ENCODE assay signal across 17 mouse cellular contexts in genomic region chr11:114177281-114177680, GRCm38 (mm10).
DNase-seq lines count a peak whose midpoint lies in the region; ATAC-seq and TF ChIP-seq lines count a peak whose summit lies in the region.
"Had no signal": no experiment of that assay in that cellular context is flagged by ENCODE, and none has a peak within 500 bp of the region (broad histone marks: within the 10 kb centered on the region; RNA-seq: fewer than 3 reads in every experiment).

No protein-coding gene starts in this region.

- intact Hi-C loops in heart, postnatal 14 days (cut with DNase I) = no loop called here

- peaks cover 23% of the 10 kb centered on the region for H3K4me1 ChIP-seq in hindbrain, postnatal 0 days (ENCODE audit: insufficient read depth, low read length)
- H3K4me1 ChIP-seq in hindbrain, embryonic 16.5 days (ENCODE audit: control insufficient read depth, insufficient read depth, low read depth, low read length) = peaks cover 25% of the 10 kb centered on the region
- peaks cover 20% of the 10 kb centered on the region for H3K4me1 ChIP-seq in intestine, embryonic 16.5 days (ENCODE audit: control insufficient read depth, insufficient read depth, low read length)

- no peak overlapping the region for H3K9ac ChIP-seq in hindbrain, postnatal 0 days (replicated peaks; ENCODE audit: low read length)
- no peak overlapping the region for H3K9ac ChIP-seq in hindbrain, embryonic 16.5 days (ENCODE audit: low read depth, low read length)
- H3K9ac ChIP-seq in intestine, embryonic 16.5 days (ENCODE audit: low read depth, low read length) = no peak overlapping the region
- H3K9ac ChIP-seq: embryonic facial prominence, embryonic 12.5 days; forebrain, embryonic 12.5 days; forebrain, postnatal 0 days; hindbrain, embryonic 15.5 days had no signal

- peak; percentile 34 for DNase-seq in cerebellum, postnatal 10 days
- DNase-seq in cerebellum, adult 11 months = no peak
- no peak for DNase-seq in hindbrain, postnatal 0 days (ENCODE audit: low spot score)
- DNase-seq in adrenal gland, adult 8-10 months = peak; percentile 62
- DNase-seq in adrenal gland, postnatal 25 days = peak; percentile 37
- DNase-seq in heart, postnatal 14 days = no peak
- DNase-seq: forebrain, postnatal 0 days; heart, adult 18-20 months; kidney, adult 18-20 months had no signal

- no peak overlapping the region for H3K4me2 ChIP-seq in hindbrain, postnatal 0 days (ENCODE audit: low read depth, low read length)
- no peak overlapping the region for H3K4me2 ChIP-seq in hindbrain, embryonic 16.5 days (ENCODE audit: low read length)
- H3K4me2 ChIP-seq in intestine, embryonic 16.5 days (ENCODE audit: low read depth, low read length) = no peak overlapping the region
- H3K4me2 ChIP-seq: embryonic facial prominence, embryonic 12.5 days; forebrain, embryonic 12.5 days; hindbrain, embryonic 15.5 days had no signal

- H3K4me3 ChIP-seq in hindbrain, postnatal 0 days (ENCODE audit: low read length) = no peak overlapping the region
- H3K4me3 ChIP-seq in hindbrain, embryonic 16.5 days (ENCODE audit: low read length) = no peak overlapping the region
- no peak overlapping the region for H3K4me3 ChIP-seq in intestine, embryonic 16.5 days (ENCODE audit: low read length)
- H3K4me3 ChIP-seq: embryonic facial prominence, embryonic 12.5 days; forebrain, embryonic 12.5 days; heart, embryonic 10.5 days; hindbrain, embryonic 15.5 days had no signal

- 43% methylated on average over 1 of the region's 1 CpGs for WGBS in hindbrain, postnatal 0 days
- WGBS in hindbrain, embryonic 16.5 days = 54% methylated on average over 1 of the region's 1 CpGs
- 64% methylated on average over 1 of the region's 1 CpGs for whole genome bisulfite sequencing in intestine, embryonic 16.5 days

- no peak for TF ChIP-seq CTCF in hindbrain, postnatal 0 days (IDR thresholded peaks at IDR 0.05; ENCODE audit: low read depth)

- ATAC-seq in hindbrain, postnatal 0 days = no peak
- no peak for ATAC-seq in hindbrain, embryonic 16.5 days
- ATAC-seq in intestine, embryonic 16.5 days = no peak
- ATAC-seq: activated CD4-positive, CD25-positive, alpha-beta regulatory T cell, adult 4 months; Patski had no signal

- H3K36me3 ChIP-seq in hindbrain, postnatal 0 days (ENCODE audit: insufficient read depth, low read length) = no peaks in the 10 kb centered on the region
- no peaks in the 10 kb centered on the region for H3K36me3 ChIP-seq in hindbrain, embryonic 16.5 days (ENCODE audit: control insufficient read depth, insufficient read depth, low read length)
- no peaks in the 10 kb centered on the region for H3K36me3 ChIP-seq in intestine, embryonic 16.5 days (ENCODE audit: control insufficient read depth, insufficient read depth, low read length)
- H3K36me3 ChIP-seq: embryonic facial prominence, embryonic 12.5 days; forebrain, embryonic 12.5 days; heart, embryonic 10.5 days; hindbrain, embryonic 15.5 days had no signal

- no peaks in the 10 kb centered on the region for H3K27me3 ChIP-seq in hindbrain, postnatal 0 days (ENCODE audit: insufficient read depth, low read length)
- H3K27me3 ChIP-seq in hindbrain, embryonic 16.5 days (replicated peaks; ENCODE audit: control insufficient read depth, insufficient read depth, low read length) = no peaks in the 10 kb centered on the region; the same call in 1 of the 2 replicates
- H3K27me3 ChIP-seq in intestine, embryonic 16.5 days (replicated peaks; ENCODE audit: control insufficient read depth, insufficient read depth, low read length) = 0 out of 2 replicates have a peak, but pooled peaks cover 2% of the 10 kb centered on the region
- H3K27me3 ChIP-seq: embryonic facial prominence, embryonic 12.5 days; forebrain, embryonic 12.5 days; hindbrain, embryonic 15.5 days; Patski had no signal

- H3K9me3 ChIP-seq in hindbrain, postnatal 0 days (ENCODE audit: low read length) = no peaks in the 10 kb centered on the region
- no peaks in the 10 kb centered on the region for H3K9me3 ChIP-seq in hindbrain, embryonic 16.5 days (ENCODE audit: control insufficient read depth, low read length)
- H3K9me3 ChIP-seq in intestine, embryonic 16.5 days (ENCODE audit: control insufficient read depth, low read length) = no peaks in the 10 kb centered on the region
- H3K9me3 ChIP-seq: embryonic facial prominence, embryonic 12.5 days; forebrain, embryonic 12.5 days; heart, embryonic 10.5 days; hindbrain, embryonic 15.5 days had no signal

- H3K27ac ChIP-seq in hindbrain, postnatal 0 days = peak overlapping the region; percentile 56; the same call in 1 of the 2 replicates
- H3K27ac ChIP-seq in hindbrain, embryonic 16.5 days (ENCODE audit: low read depth, low read length) = no peak overlapping the region
- no peak overlapping the region for H3K27ac ChIP-seq in intestine, embryonic 16.5 days (ENCODE audit: low read length)
- H3K27ac ChIP-seq: embryonic facial prominence, embryonic 12.5 days; heart, embryonic 10.5 days; hindbrain, embryonic 15.5 days had no signal

Comparison
In these comparisons a context has a peak if more than half of its experiments do, and no peak if none do; other contexts are left out.
1. DNase-seq: peak in cerebellum, postnatal 10 days (2 of 2), adrenal gland, adult 8-10 months (single experiment) and adrenal gland, postnatal 25 days (single experiment); none in cerebellum, adult 11 months (single experiment), hindbrain, postnatal 0 days (single experiment) and heart, postnatal 14 days (0 of 2).